Mouse (Mus musculus): ENCODE measurements around the gene Kat6b. TPM values are rescaled to one million over a fixed set of nuclear protein-coding genes. Genes with fewer than 3 reads are reported as not detected.
"Not testable (repeated sequence)": the region's sequence is repeated elsewhere in the genome, so short reads cannot be mapped to it uniquely, and the experiment has no call there.

Kat6b gene
- total RNA-seq, 4 experiments from 2014 or later: 26.7 to 30.3 (median 28.2) TPM

GRCm38 (mm10) chr14:21484199-21484598 is 3.0 kb downstream of the Kat6b start:
- no peak for DNase-seq (ENCODE audit: low spot score)

- no peak for DNase-seq (ENCODE audit: low spot score)
These were observed 3.5 kb downstream of the Kat6b start for GRCm38 (mm10) chr14:21484693-21485092.

GRCm38 (mm10) chr14:21485961-21486520 is 4.8 kb downstream of the Kat6b start:
- DNase-seq (ENCODE audit: low spot score): no peak

- not testable (repeated sequence) for DNase-seq (ENCODE audit: low spot score)
These were observed 5.9 kb downstream of the Kat6b start for GRCm38 (mm10) chr14:21487135-21487534.

- not testable (repeated sequence) for DNase-seq (ENCODE audit: low spot score)
These were observed 7.3 kb downstream of the Kat6b start for GRCm38 (mm10) chr14:21488426-21489115.

- no peak for DNase-seq (ENCODE audit: low spot score)
These were observed 7.9 kb downstream of the Kat6b start for GRCm38 (mm10) chr14:21489116-21489485.

- DNase-seq (ENCODE audit: low spot score): no peak
These were observed 8.9 kb downstream of the Kat6b start for GRCm38 (mm10) chr14:21490141-21490540.

- no peak for DNase-seq (ENCODE audit: low spot score)
These were observed 17.2 kb downstream of the Kat6b start for GRCm38 (mm10) chr14:21498361-21498996.

GRCm38 (mm10) chr14:21499011-21499581 is 17.9 kb downstream of the Kat6b start:
- DNase-seq (ENCODE audit: low spot score): peak; percentile 16

- DNase-seq (ENCODE audit: low spot score): peak; percentile 59
These were observed 18.5 kb downstream of the Kat6b start for GRCm38 (mm10) chr14:21499631-21500153.

- DNase-seq (ENCODE audit: low spot score): peak; percentile 99
These were observed 19.2 kb downstream of the Kat6b start for GRCm38 (mm10) chr14:21500154-21501047.

GRCm38 (mm10) chr14:21501048-21501657 is 19.9 kb downstream of the Kat6b start:
- no peak for DNase-seq (ENCODE audit: low spot score)

GRCm38 (mm10) chr14:21505036-21505435 is 23.8 kb downstream of the Kat6b start:
- no peak for DNase-seq (ENCODE audit: low spot score)

GRCm38 (mm10) chr14:21507046-21507445 is 25.8 kb downstream of the Kat6b start:
- DNase-seq (ENCODE audit: low spot score): no peak

GRCm38 (mm10) chr14:21509111-21509905 is 28.1 kb downstream of the Kat6b start:
- peak; percentile 13 for DNase-seq (ENCODE audit: low spot score)

- DNase-seq (ENCODE audit: low spot score): no peak
These were observed 30.2 kb downstream of the Kat6b start for GRCm38 (mm10) chr14:21511438-21511837.

GRCm38 (mm10) chr14:21515505-21515904 is 34.3 kb downstream of the Kat6b start:
- no peak for DNase-seq (ENCODE audit: low spot score)

- DNase-seq (ENCODE audit: low spot score): no peak
These were observed 38.1 kb downstream of the Kat6b start for GRCm38 (mm10) chr14:21519307-21519706.

GRCm38 (mm10) chr14:21520496-21520895 is 39.3 kb downstream of the Kat6b start:
- peak; percentile 14 for DNase-seq (ENCODE audit: low spot score)

GRCm38 (mm10) chr14:21521496-21521895 is 40.3 kb downstream of the Kat6b start:
- DNase-seq (ENCODE audit: low spot score): not testable (repeated sequence)
